Mouse (Mus musculus): ENCODE data around the gene D17H6S53E.

GRCm38 (mm10) chr17:35157254-35157653 lies 31.1 kb downstream of the D17H6S53E start:
- no peak for TF ChIP-seq CTCF (IDR thresholded peaks at IDR 0.05; ENCODE audit: low read depth)
- no peak for TF ChIP-seq EP300 (IDR thresholded peaks at IDR 0.05; ENCODE audit: low read depth)
